Mouse (Mus musculus): ENCODE data around the gene Prkag2. TPM values are rescaled to one million over a fixed set of nuclear protein-coding genes. Genes with fewer than 3 reads are reported as not detected.
"Not testable (repeated sequence)": the region's sequence is repeated elsewhere in the genome, so short reads cannot be mapped to it uniquely, and the experiment has no call there.

Gene Prkag2
- polyA plus RNA-seq, 1 experiment from 2014 or later = 38.2 TPM

GRCm38 (mm10) chr5:25082542-25082941 lies 17.9 kb downstream of the Prkag2 start:
- 0 out of 2 replicates have a peak, but pooled peaks cover 3% of the 10 kb centered on the region for H3K4me1 ChIP-seq
- 49% methylated on average over 2 of the region's 2 CpGs for WGBS
- no peak overlapping the region for H3K4me3 ChIP-seq
- no peaks in the 10 kb centered on the region for H3K9me3 ChIP-seq
- peak; percentile 39 for DNase-seq (ENCODE audit: low spot score)
- H3K27me3 ChIP-seq (replicated peaks; ENCODE audit: low read depth, poor library complexity, severe bottlenecking) = no peaks in the 10 kb centered on the region
- H3K27ac ChIP-seq (replicated peaks) = no peak overlapping the region
- H3K36me3 ChIP-seq (replicated peaks) = no peaks in the 10 kb centered on the region

GRCm38 (mm10) chr5:25081545-25081944 lies 18.9 kb downstream of the Prkag2 start:
- Histone ChIP-seq H3K36me3 (replicated peaks) (no peaks in the 10 kb centered on the region), H3K27me3 (replicated peaks; ENCODE audit: low read depth, poor library complexity, severe bottlenecking) (no peaks in the 10 kb centered on the region), H3K4me1 (0 out of 2 replicates have a peak, but pooled peaks cover 3% of the 10 kb centered on the region), H3K27ac (replicated peaks) (no peak overlapping the region), H3K4me3 (no peak overlapping the region), H3K9me3 (no peaks in the 10 kb centered on the region)
- DNase-seq (ENCODE audit: low spot score) = no peak
- WGBS = 81% methylated on average over 16 of the region's 16 CpGs

GRCm38 (mm10) chr5:25080994-25081393 lies 19.4 kb downstream of the Prkag2 start:
- no peak for DNase-seq (ENCODE audit: low spot score)
- no peaks in the 10 kb centered on the region for H3K9me3 ChIP-seq
- H3K4me3 ChIP-seq = no peak overlapping the region
- no peaks in the 10 kb centered on the region for H3K36me3 ChIP-seq (replicated peaks)
- 0 out of 2 replicates have a peak, but pooled peaks cover 3% of the 10 kb centered on the region for H3K4me1 ChIP-seq
- 80% methylated on average over 3 of the region's 3 CpGs for WGBS
- no peaks in the 10 kb centered on the region for H3K27me3 ChIP-seq (replicated peaks; ENCODE audit: low read depth, poor library complexity, severe bottlenecking)
- H3K27ac ChIP-seq (replicated peaks) = no peak overlapping the region

GRCm38 (mm10) chr5:25080438-25080945 lies 19.9 kb downstream of the Prkag2 start:
- H3K4me1 ChIP-seq = 0 out of 2 replicates have a peak, but pooled peaks cover 3% of the 10 kb centered on the region
- no peak for DNase-seq (ENCODE audit: low spot score)
- H3K4me3 ChIP-seq = no peak overlapping the region
- no peaks in the 10 kb centered on the region for H3K27me3 ChIP-seq (replicated peaks; ENCODE audit: low read depth, poor library complexity, severe bottlenecking)
- H3K36me3 ChIP-seq (replicated peaks) = no peaks in the 10 kb centered on the region
- no peak overlapping the region for H3K27ac ChIP-seq (replicated peaks)
- H3K9me3 ChIP-seq = no peaks in the 10 kb centered on the region
- WGBS = 89% methylated on average over 9 of the region's 9 CpGs

GRCm38 (mm10) chr5:25079766-25080265 lies 20.6 kb downstream of the Prkag2 start:
- no peak for DNase-seq (ENCODE audit: low spot score)
- Histone ChIP-seq H3K27ac (replicated peaks) (no peak overlapping the region), H3K27me3 (replicated peaks; ENCODE audit: low read depth, poor library complexity, severe bottlenecking) (no peaks in the 10 kb centered on the region), H3K4me3 (no peak overlapping the region), H3K9me3 (no peaks in the 10 kb centered on the region), H3K36me3 (replicated peaks) (no peaks in the 10 kb centered on the region), H3K4me1 (0 out of 2 replicates have a peak, but pooled peaks cover 3% of the 10 kb centered on the region)
- 91% methylated on average over 9 of the region's 9 CpGs for WGBS

GRCm38 (mm10) chr5:25077873-25078651 lies 22.4 kb downstream of the Prkag2 start:
- H3K4me3 ChIP-seq = no peak overlapping the region
- 0 out of 2 replicates have a peak, but pooled peaks cover 3% of the 10 kb centered on the region for H3K4me1 ChIP-seq
- 75% methylated on average over 8 of the region's 8 CpGs for WGBS

DNA sequence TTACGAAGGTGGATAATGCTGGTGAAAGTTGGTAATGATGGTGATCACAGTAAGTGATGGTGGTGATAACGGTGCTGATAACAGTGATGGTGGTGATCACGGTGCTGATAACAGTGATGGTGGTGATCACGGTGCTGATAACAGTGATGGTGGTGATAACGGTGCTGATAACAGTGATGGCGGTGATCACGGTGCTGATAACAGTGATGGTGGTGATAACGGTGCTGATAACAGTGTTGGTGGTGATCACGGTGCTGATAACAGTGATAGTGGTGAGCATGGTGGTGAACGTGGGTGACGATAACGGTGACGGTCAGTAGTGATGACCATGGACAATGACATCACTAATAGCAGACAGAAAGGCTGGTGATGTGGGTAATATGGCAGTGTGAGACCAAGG lies 23.2 kb downstream of the Prkag2 start:
- WGBS = 95% methylated on average over 13 of the region's 13 CpGs
- not testable (repeated sequence) for H3K36me3 ChIP-seq (replicated peaks); H3K4me3 ChIP-seq; H3K27ac ChIP-seq (replicated peaks); H3K9me3 ChIP-seq; H3K4me1 ChIP-seq; DNase-seq (ENCODE audit: low spot score); H3K27me3 ChIP-seq (replicated peaks; ENCODE audit: low read depth, poor library complexity, severe bottlenecking)

More at GRCm38 (mm10) chr5:25077873-25078651, 22.4 kb downstream of the Prkag2 start:
- DNase-seq (ENCODE audit: low spot score) = no peak
- no peak overlapping the region for H3K27ac ChIP-seq (replicated peaks)
- H3K36me3 ChIP-seq (replicated peaks) = no peaks in the 10 kb centered on the region
- no peaks in the 10 kb centered on the region for H3K9me3 ChIP-seq
- no peaks in the 10 kb centered on the region for H3K27me3 ChIP-seq (replicated peaks; ENCODE audit: low read depth, poor library complexity, severe bottlenecking)

DNA sequence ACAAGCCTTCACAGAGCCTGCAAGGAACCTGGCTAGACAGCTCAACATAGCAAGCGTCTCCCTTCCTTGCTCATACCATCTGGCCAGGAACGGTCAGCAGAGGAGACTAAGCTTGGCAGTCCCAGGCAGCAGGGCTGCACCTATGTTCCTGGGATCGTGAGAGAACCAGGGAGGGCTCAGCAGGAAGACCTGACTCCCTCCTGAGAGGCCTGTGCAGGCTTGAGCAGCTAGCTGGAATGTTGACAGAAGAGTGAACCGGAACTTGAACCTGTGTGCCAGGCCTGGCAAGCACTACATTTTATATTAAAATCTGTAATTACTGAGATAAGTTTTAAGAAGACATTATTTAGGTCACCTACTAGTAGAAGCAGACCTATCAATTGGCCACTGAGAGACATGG lies 24.8 kb downstream of the Prkag2 start:
- WGBS = 76% methylated on average over 4 of the region's 4 CpGs
- H3K9me3 ChIP-seq = no peaks in the 10 kb centered on the region
- DNase-seq (ENCODE audit: low spot score) = no peak

DNA sequence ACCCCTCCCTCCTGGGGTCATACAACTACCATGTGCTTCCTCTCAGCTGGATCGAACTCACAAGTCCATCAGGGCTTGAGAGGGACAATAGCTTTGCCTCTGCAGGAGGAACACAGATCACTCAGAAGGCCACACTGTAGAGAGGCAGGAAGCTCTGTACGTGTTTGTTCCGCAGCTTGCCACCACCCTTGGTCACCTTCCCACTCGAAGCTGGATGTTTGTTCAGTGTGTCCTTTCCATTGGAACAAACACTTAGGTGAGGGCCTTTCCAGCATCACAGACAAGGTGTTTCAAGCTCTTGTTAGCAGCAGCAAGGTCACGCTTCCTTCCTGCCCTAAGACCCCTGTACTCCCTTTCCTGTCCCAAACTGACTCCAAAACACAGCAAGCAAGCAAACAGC lies 30.6 kb downstream of the Prkag2 start:
- H3K4me3 ChIP-seq = no peak overlapping the region
- H3K9me3 ChIP-seq = no peaks in the 10 kb centered on the region
- no peaks in the 10 kb centered on the region for H3K36me3 ChIP-seq (replicated peaks)
- WGBS = 78% methylated on average over 5 of the region's 5 CpGs
- no peaks in the 10 kb centered on the region for H3K27me3 ChIP-seq (replicated peaks; ENCODE audit: low read depth, poor library complexity, severe bottlenecking)
- no peak overlapping the region for H3K27ac ChIP-seq (replicated peaks)
- H3K4me1 ChIP-seq = peaks cover 16% of the 10 kb centered on the region
- DNase-seq (ENCODE audit: low spot score) = no peak

More for the DNA sequence above, 24.8 kb downstream of the Prkag2 start:
- H3K4me1 ChIP-seq = no peaks in the 10 kb centered on the region
- H3K27me3 ChIP-seq (replicated peaks; ENCODE audit: low read depth, poor library complexity, severe bottlenecking) = no peaks in the 10 kb centered on the region
- H3K27ac ChIP-seq (replicated peaks) = no peak overlapping the region
- no peak overlapping the region for H3K4me3 ChIP-seq
- no peaks in the 10 kb centered on the region for H3K36me3 ChIP-seq (replicated peaks)

GRCm38 (mm10) chr5:25067122-25067521 lies 33.3 kb downstream of the Prkag2 start:
- no peak for DNase-seq (ENCODE audit: low spot score)
- Histone ChIP-seq H3K4me1 (peaks cover 37% of the 10 kb centered on the region), H3K4me3 (no peak overlapping the region), H3K27me3 (replicated peaks; ENCODE audit: low read depth, poor library complexity, severe bottlenecking) (no peaks in the 10 kb centered on the region), H3K36me3 (replicated peaks) (no peaks in the 10 kb centered on the region), H3K27ac (replicated peaks) (no peak overlapping the region), H3K9me3 (no peaks in the 10 kb centered on the region)
- WGBS = 51% methylated on average over 6 of the region's 6 CpGs

GRCm38 (mm10) chr5:25064270-25065232 lies 35.9 kb downstream of the Prkag2 start:
- H3K4me3 ChIP-seq = no peak overlapping the region
- H3K4me1 ChIP-seq = peaks cover 56% of the 10 kb centered on the region
- no peak overlapping the region for H3K27ac ChIP-seq (replicated peaks)
- peaks cover 22% of the 10 kb centered on the region for H3K27me3 ChIP-seq (replicated peaks; ENCODE audit: low read depth, poor library complexity, severe bottlenecking)
- no peak for DNase-seq (ENCODE audit: low spot score)
- 53% methylated on average over 8 of the region's 8 CpGs for WGBS
- no peaks in the 10 kb centered on the region for H3K36me3 ChIP-seq (replicated peaks)
- H3K9me3 ChIP-seq = no peaks in the 10 kb centered on the region

- H3K9me3 ChIP-seq = no peaks in the 10 kb centered on the region
- H3K27me3 ChIP-seq (replicated peaks; ENCODE audit: low read depth, poor library complexity, severe bottlenecking) = peaks cover 36% of the 10 kb centered on the region
- H3K27ac ChIP-seq (replicated peaks) = no peak overlapping the region
- WGBS = 50% methylated on average over 17 of the region's 17 CpGs
- no peaks in the 10 kb centered on the region for H3K36me3 ChIP-seq (replicated peaks)
- no peak for DNase-seq (ENCODE audit: low spot score)
- H3K4me1 ChIP-seq = peaks cover 73% of the 10 kb centered on the region
- H3K4me3 ChIP-seq = no peak overlapping the region
These were observed 37.8 kb downstream of the Prkag2 start for GRCm38 (mm10) chr5:25062506-25063132.

Data from embryonic facial prominence, embryonic 10.5 days (tissue).